Mouse (Mus musculus) ES-E14 (cell line): ENCODE measurements at regions not wholly inside any gene's neighbourhood (a gene's known extent, or its start where the extent isn't known, plus 50 kb on each side); places are given as distances from the start of the nearest gene placed in this dataset.

Source experiments
- DNase-seq: peaks from one replicate; pipeline ENCODE4 v3.0.0-alpha.2; 2013; ENCODE audit warnings: low read depth, low spot score
- H3K27ac ChIP-seq: 2 replicates; pipeline ENCODE4 v1.5.1; 2012; ENCODE audit warnings: low read depth, mild to moderate bottlenecking, low read length, moderate library complexity, mixed read lengths; ENCODE audit not compliant: poor library complexity, insufficient read depth, severe bottlenecking
- H3K36me3 ChIP-seq: 2 replicates; pipeline ENCODE4 v1.6.1; 2012; ENCODE audit warnings: mild to moderate bottlenecking, low read length, moderate library complexity, mixed read lengths; ENCODE audit not compliant: control insufficient read depth, poor library complexity, insufficient read depth, severe bottlenecking
- H3K4me1 ChIP-seq, 2 experiments: fragments of 150-350 bp in 1 of 2; sonication (generic) in 1 of 2; 2 replicates each; pipeline ENCODE4 v1.6.1; 2012; ENCODE audit warnings: low read length in 2 of 2, mild to moderate bottlenecking in 1 of 2, mixed read lengths in 1 of 2; ENCODE audit not compliant: control insufficient read depth in 2 of 2, insufficient read depth in 2 of 2, poor library complexity in 1 of 2
- H3K4me3 ChIP-seq, 2 experiments: fragments of 150-350 bp in 1 of 2; sonication (generic) in 1 of 2; 2 replicates each; pipeline ENCODE4 v1.5.1; 2012; ENCODE audit warnings: low read length in 2 of 2, low read depth in 1 of 2, mild to moderate bottlenecking in 1 of 2, mixed read lengths in 1 of 2; ENCODE audit not compliant: insufficient read depth in 1 of 2, poor library complexity in 1 of 2, severe bottlenecking in 1 of 2
- H3K9ac ChIP-seq: 2 replicates; pipeline ENCODE4 v1.6.1; 2012; ENCODE audit warnings: low read depth, mild to moderate bottlenecking, low read length, mixed read lengths; ENCODE audit not compliant: poor library complexity, insufficient read depth, severe bottlenecking
- H3K9me3 ChIP-seq: fragments of 150-350 bp; sonication (generic); 2 replicates; pipeline ENCODE4 v1.6.1; 2012; ENCODE audit warnings: low read depth, mild to moderate bottlenecking, low read length; ENCODE audit not compliant: control insufficient read depth, insufficient read depth
- CHD2 ChIP-seq: IDR thresholded peaks from 2 replicates; pipeline ENCODE4 v1.6.1; 2014; ENCODE audit warnings: mild to moderate bottlenecking, low read depth, low read length, inconsistent platforms
- HCFC1 ChIP-seq: IDR thresholded peaks from 2 replicates; pipeline ENCODE4 v1.6.1; 2012; ENCODE audit warnings: low read length, inconsistent platforms, borderline replicate concordance; ENCODE audit not compliant: insufficient read depth
- MAFK ChIP-seq: IDR thresholded peaks from 2 replicates; pipeline ENCODE4 v1.6.1; 2014; ENCODE audit warnings: mild to moderate bottlenecking, low read depth, low read length, inconsistent platforms; ENCODE audit not compliant: insufficient read depth
- ZC3H11A ChIP-seq: IDR thresholded peaks from 2 replicates; pipeline ENCODE4 v1.6.1; 2012; ENCODE audit warnings: low read depth, mild to moderate bottlenecking, inconsistent platforms, low read length, borderline replicate concordance
- ZNF384 ChIP-seq: IDR thresholded peaks from 2 replicates; pipeline ENCODE4 v1.6.1; 2012; ENCODE audit warnings: low read depth, low read length, inconsistent platforms
- in situ Hi-C, 2 experiments: fragments of 600-800 bp; cut with MboI; formaldehyde crosslinking; loops; one replicate each; pipeline ENCODE4 v1.15.1; 2025; ENCODE audit warnings: low sequenced_read_pairs in 2 of 2, inconsistent platforms in 1 of 2; ENCODE audit not compliant: unreplicated experiment in 2 of 2

DNA sequence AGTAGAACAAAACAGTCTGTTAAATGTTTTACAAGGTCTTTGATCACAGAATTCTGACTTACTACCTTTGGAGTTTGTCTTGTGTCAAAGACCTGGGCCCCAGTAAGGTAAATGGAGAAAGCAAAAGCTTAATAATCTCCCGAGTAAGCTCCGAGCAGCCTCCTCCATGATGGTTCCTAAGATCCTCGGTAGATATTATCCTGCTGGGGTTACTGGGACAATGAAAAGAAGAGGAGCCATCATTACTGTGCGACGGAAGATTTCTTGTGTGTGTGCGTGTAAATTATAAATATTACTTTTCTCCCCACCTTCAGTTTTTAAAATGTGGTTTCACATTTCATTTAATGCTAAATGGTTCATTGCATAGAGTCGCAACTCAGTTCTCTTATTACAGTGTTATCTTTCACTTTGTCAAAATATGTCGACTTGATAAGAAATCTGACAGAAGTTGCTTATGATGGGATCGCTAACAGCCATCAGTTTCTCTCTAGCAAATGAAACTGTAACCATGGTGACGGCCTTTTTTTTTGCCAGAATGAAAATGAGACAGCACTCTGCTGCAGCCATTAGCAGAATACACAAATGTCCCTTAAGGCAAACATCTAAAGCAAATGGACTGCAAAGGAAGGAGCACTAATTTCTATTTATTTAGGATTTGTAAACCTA lies 658.2 kb downstream of the Car8 start:
- no peak for DNase-seq

DNA sequence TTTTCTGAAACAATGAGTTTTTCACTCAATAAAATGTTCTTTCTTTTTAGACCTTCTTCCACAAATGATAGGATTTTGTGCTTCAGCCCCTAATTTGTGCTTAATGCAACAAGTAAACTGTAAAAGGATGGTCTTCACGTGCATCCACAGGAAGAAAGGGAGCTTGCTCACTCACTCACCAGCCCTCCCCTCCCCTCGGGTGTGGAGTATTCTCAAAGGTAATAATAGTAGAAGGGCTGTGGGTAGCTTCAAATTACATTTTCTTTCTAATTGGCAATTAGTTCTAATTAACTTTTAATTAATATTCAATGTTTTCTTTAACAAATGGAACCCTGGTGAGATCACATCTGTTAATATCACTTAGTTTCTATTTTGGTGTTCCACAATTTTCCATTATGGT lies 664.8 kb downstream of the Car8 start:
- H3K36me3 ChIP-seq: no peaks in the 10 kb centered on the region
- no peak overlapping the region for H3K27ac ChIP-seq
- no peak overlapping the region for H3K9ac ChIP-seq
- no peaks in the 10 kb centered on the region for H3K4me1 ChIP-seq
- DNase-seq: no peak
- no peaks in the 10 kb centered on the region for H3K9me3 ChIP-seq
- in situ Hi-C loops: no loop called here
- TF ChIP-seq CHD2 (no peak), HCFC1 (no peak), MAFK (no peak), ZNF384 (no peak), ZC3H11A (no peak)
- no peak overlapping the region for H3K4me3 ChIP-seq

More for the DNA sequence above, 658.2 kb downstream of the Car8 start:
- in situ Hi-C loops: no loop called here
- no peak overlapping the region for H3K4me3 ChIP-seq
- no peak overlapping the region for H3K27ac ChIP-seq
- no peaks in the 10 kb centered on the region for H3K4me1 ChIP-seq
- no peaks in the 10 kb centered on the region for H3K36me3 ChIP-seq
- no peak for TF ChIP-seq HCFC1
- TF ChIP-seq MAFK: no peak
- TF ChIP-seq CHD2: no peak
- no peak for TF ChIP-seq ZNF384
- no peak for TF ChIP-seq ZC3H11A
- H3K9me3 ChIP-seq: no peaks in the 10 kb centered on the region
- no peak overlapping the region for H3K9ac ChIP-seq

DNA sequence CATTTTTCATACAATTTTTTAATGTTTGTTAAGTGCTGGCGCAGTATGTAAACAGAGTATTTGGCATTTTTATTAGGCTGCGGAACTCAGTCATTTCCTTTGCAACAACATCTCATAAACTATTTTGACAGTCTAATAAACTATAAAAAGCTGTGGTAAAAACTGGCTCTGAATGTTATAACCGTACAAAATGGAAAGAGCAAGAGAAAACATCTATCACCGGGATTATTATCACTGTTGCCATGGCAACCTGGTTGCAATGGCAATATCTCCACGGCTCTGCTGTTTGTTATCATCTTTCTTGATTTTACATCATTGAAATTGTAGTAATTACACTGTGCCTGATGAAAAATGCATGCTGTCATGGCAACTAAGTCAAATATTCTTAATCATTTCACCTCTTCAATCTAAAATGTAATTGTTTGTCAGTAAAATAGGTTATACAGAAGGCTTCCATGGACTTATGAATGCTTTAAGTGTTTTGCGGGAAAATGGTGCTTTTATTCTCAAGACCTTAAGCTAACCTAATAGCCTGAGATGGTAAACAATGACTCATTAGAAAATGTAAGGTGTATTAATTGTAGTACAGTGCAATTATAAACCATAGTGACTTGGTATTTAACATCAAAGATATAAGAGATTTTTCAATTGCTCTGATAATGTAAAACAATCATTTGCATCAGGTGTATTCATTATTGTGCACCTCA lies 671.0 kb downstream of the Car8 start:
- H3K4me3 ChIP-seq: no peak overlapping the region
- no peaks in the 10 kb centered on the region for H3K36me3 ChIP-seq
- no peak overlapping the region for H3K27ac ChIP-seq
- no peaks in the 10 kb centered on the region for H3K4me1 ChIP-seq
- DNase-seq: no peak
- TF ChIP-seq ZNF384 (no peak), ZC3H11A (no peak), HCFC1 (no peak), CHD2 (no peak), MAFK (no peak)
- H3K9me3 ChIP-seq: no peaks in the 10 kb centered on the region
- no peak overlapping the region for H3K9ac ChIP-seq
- in situ Hi-C loops: no loop called here

DNA sequence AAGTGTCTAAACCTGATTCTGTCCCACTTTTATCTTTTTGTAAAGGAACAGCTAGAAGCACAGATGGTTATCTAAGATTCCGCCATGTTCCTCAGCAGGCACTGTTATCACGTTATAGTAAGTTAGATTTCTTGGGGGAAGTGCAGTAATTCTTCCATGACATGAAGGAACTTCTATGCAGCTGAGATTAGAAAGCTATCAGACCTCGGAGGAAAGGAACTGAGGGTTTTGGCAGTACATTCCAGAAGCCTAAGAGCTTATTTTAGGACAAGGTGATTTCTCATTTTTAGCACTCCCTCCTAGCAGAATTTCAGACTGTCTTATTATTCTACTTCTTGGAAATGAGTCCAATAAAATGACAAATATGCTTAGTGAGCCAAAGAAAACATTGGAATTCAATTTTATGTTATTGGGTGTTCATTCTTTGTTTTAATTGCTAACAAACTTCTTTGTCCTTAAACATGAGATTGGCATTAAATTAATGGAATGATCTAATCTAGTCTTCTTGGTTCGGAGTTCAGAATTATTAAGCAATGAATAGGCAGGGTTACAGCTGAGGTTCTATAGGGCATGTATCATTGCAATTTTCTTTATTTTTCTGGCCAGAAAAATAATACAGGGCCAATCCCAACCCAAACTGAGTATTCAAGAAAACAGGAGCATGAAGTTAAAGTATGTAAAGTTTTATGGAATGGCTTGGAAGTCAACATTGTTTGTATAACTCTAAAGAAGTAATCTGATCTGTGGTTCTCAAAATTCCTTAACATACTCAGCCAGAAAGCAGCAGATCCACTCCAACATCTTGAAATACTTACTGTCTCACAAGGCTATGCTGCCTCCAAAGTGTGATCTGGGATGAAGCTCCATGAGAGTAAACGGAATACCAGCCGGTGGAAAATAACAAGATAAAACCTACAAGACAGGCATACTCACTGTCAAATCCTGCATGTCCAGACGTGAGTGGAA lies 678.7 kb downstream of the Car8 start:
- in situ Hi-C loops: no loop called here
- no peaks in the 10 kb centered on the region for H3K36me3 ChIP-seq
- TF ChIP-seq HCFC1: no peak
- TF ChIP-seq ZNF384: no peak
- no peak for TF ChIP-seq CHD2
- no peak for TF ChIP-seq MAFK
- no peak for TF ChIP-seq ZC3H11A
- H3K27ac ChIP-seq: no peak overlapping the region
- no peaks in the 10 kb centered on the region for H3K9me3 ChIP-seq
- no peaks in the 10 kb centered on the region for H3K4me1 ChIP-seq
- H3K4me3 ChIP-seq: no peak overlapping the region
- DNase-seq: no peak
- no peak overlapping the region for H3K9ac ChIP-seq
